ENCODE assay signal across 9 mouse cellular contexts in the genomic region with DNA sequence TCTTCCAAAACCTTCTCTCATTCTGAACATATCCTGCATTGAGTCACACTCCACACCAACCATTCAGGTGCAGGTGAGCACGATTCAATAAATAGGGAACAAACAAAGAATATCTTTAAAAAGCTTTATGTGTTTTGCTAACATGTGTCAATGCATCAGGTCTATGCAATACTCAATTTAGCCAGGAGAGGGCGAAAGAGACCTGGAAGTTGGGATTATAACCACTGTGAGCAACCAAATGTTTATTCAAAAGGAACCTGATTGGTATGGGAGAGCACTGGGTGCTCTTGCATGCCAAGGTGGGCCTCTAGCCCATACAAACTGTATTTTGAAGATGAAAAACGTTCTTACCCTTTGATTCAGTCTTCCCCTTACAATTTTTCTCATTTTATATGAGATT. TPM values are rescaled to one million over a fixed set of nuclear protein-coding genes. Genes with fewer than 3 reads are reported as not detected.
DNase-seq lines count a peak whose midpoint lies in the region; ATAC-seq and TF ChIP-seq lines count a peak whose summit lies in the region.
"Had no signal": no experiment of that assay in that cellular context is flagged by ENCODE, and none has a peak within 500 bp of the region (broad histone marks: within the 10 kb centered on the region; RNA-seq: fewer than 3 reads in every experiment).

No protein-coding gene starts in this region.

- no peaks in the 10 kb centered on the region for H3K9me3 ChIP-seq in forebrain, embryonic 10.5 days
- H3K9me3 ChIP-seq in forebrain, embryonic 15.5 days = no peaks in the 10 kb centered on the region
- no peaks in the 10 kb centered on the region for H3K9me3 ChIP-seq in forebrain, embryonic 16.5 days (ENCODE audit: control insufficient read depth, low read length)
- H3K9me3 ChIP-seq: liver, embryonic 13.5 days had no signal

- no peak overlapping the region for H3K9ac ChIP-seq in forebrain, embryonic 15.5 days (replicated peaks)
- H3K9ac ChIP-seq in forebrain, embryonic 16.5 days (replicated peaks; ENCODE audit: low read depth, low read length) = no peak overlapping the region
- H3K9ac ChIP-seq: liver, embryonic 13.5 days had no signal

- no peak overlapping the region for H3K27ac ChIP-seq in forebrain, embryonic 10.5 days
- no peak overlapping the region for H3K27ac ChIP-seq in forebrain, embryonic 15.5 days (replicated peaks)
- no peak overlapping the region for H3K27ac ChIP-seq in forebrain, embryonic 16.5 days (ENCODE audit: low read length)
- no peak overlapping the region for H3K27ac ChIP-seq in spleen, adult 2 months (ENCODE audit: insufficient read depth, low read length)
- H3K27ac ChIP-seq: liver, embryonic 13.5 days had no signal

- no peak for TF ChIP-seq POLR2A in brain, embryonic 14.5 days (IDR thresholded peaks at IDR 0.05; ENCODE audit: borderline replicate concordance, extremely low read depth, insufficient read depth, insufficient read length, poor library complexity, severe bottlenecking)
- TF ChIP-seq POLR2A in spleen, adult 2 months (IDR thresholded peaks at IDR 0.05; ENCODE audit: low read depth, low read length) = no peak

- no peak for ATAC-seq in forebrain, embryonic 15.5 days (replicated peaks)
- 0 out of 2 replicates have a peak, but pooled peaks have one; percentile 30 for ATAC-seq in forebrain, embryonic 16.5 days

- H3K27me3 ChIP-seq in forebrain, embryonic 10.5 days (ENCODE audit: poor library complexity, severe bottlenecking) = no peaks in the 10 kb centered on the region
- no peaks in the 10 kb centered on the region for H3K27me3 ChIP-seq in forebrain, embryonic 15.5 days
- no peaks in the 10 kb centered on the region for H3K27me3 ChIP-seq in forebrain, embryonic 16.5 days (replicated peaks; ENCODE audit: control insufficient read depth, insufficient read depth, low read length)
- H3K27me3 ChIP-seq in spleen, adult 2 months (ENCODE audit: control insufficient read depth, insufficient read depth, low read length) = no peaks in the 10 kb centered on the region
- H3K27me3 ChIP-seq: liver, embryonic 13.5 days had no signal

- H3K4me3 ChIP-seq in forebrain, embryonic 10.5 days = no peak overlapping the region
- H3K4me3 ChIP-seq in forebrain, embryonic 15.5 days = no peak overlapping the region
- no peak overlapping the region for H3K4me3 ChIP-seq in forebrain, embryonic 16.5 days (replicated peaks; ENCODE audit: low read length)
- H3K4me3 ChIP-seq in spleen, adult 2 months (ENCODE audit: extremely low read depth, insufficient read depth, insufficient read length) = no peak overlapping the region
- H3K4me3 ChIP-seq: liver, embryonic 13.5 days had no signal

- 5% methylated on average over 3 of the region's 3 CpGs for WGBS in forebrain, embryonic 10.5 days
- 5% methylated on average over 3 of the region's 3 CpGs for WGBS in forebrain, embryonic 15.5 days
- WGBS in forebrain, embryonic 16.5 days = 5% methylated on average over 3 of the region's 3 CpGs
- 5% methylated on average over 3 of the region's 3 CpGs for WGBS in spleen, adult 2 months

- no peaks in the 10 kb centered on the region for H3K36me3 ChIP-seq in forebrain, embryonic 10.5 days (replicated peaks)
- H3K36me3 ChIP-seq in forebrain, embryonic 15.5 days = no peaks in the 10 kb centered on the region
- no peaks in the 10 kb centered on the region for H3K36me3 ChIP-seq in forebrain, embryonic 16.5 days (ENCODE audit: control insufficient read depth, insufficient read depth)
- no peaks in the 10 kb centered on the region for H3K36me3 ChIP-seq in spleen, adult 2 months (ENCODE audit: control insufficient read depth, insufficient read depth, low read length)
- H3K36me3 ChIP-seq: liver, embryonic 13.5 days had no signal

- peak; percentile 22 for DNase-seq in forebrain, embryonic 10.5 days (ENCODE audit: extremely low spot score, low spot score)
- peak; percentile 79 for DNase-seq in CD4-positive, CD25-positive, alpha-beta regulatory T cell, adult 2 months (ENCODE audit: low read depth, low spot score)
- peak; percentile 76 for DNase-seq in brain, embryonic 14.5 days (ENCODE audit: low read depth)
- peak; percentile 71 for DNase-seq in kidney, postnatal 14 days
- peak; percentile 15 to 66 for DNase-seq in lung, adult 18-20 months
- DNase-seq in spleen, adult 2 months (ENCODE audit: low read depth in 1 of 2, low spot score in 2 of 2) = peak; percentile 5 to 32
- DNase-seq: liver, embryonic 13.5 days had no signal

- no peak overlapping the region for H3K4me2 ChIP-seq in forebrain, embryonic 15.5 days (replicated peaks)
- H3K4me2 ChIP-seq in forebrain, embryonic 16.5 days (ENCODE audit: low read length) = no peak overlapping the region
- H3K4me2 ChIP-seq: liver, embryonic 13.5 days had no signal

- TF ChIP-seq CTCF in brain, embryonic 14.5 days (IDR thresholded peaks at IDR 0.05; ENCODE audit: borderline replicate concordance, extremely low read depth, insufficient read depth, insufficient read length) = peak; percentile 53; the same call in 1 of the 2 replicates
- no peak for TF ChIP-seq CTCF in spleen, adult 2 months (IDR thresholded peaks at IDR 0.05; ENCODE audit: extremely low read depth, insufficient read depth, insufficient read length, insufficient replicate concordance)

- H3K4me1 ChIP-seq in forebrain, embryonic 10.5 days = 0 out of 2 replicates have a peak, but pooled peaks cover 10% of the 10 kb centered on the region
- no peaks in the 10 kb centered on the region for H3K4me1 ChIP-seq in forebrain, embryonic 15.5 days
- H3K4me1 ChIP-seq in forebrain, embryonic 16.5 days (replicated peaks; ENCODE audit: control insufficient read depth, insufficient read depth, low read length) = no peaks in the 10 kb centered on the region
- H3K4me1 ChIP-seq in spleen, adult 2 months (ENCODE audit: control insufficient read depth, insufficient read depth, insufficient read length) = no peaks in the 10 kb centered on the region
- H3K4me1 ChIP-seq: liver, embryonic 13.5 days had no signal

RNA-seq across cellular contexts. Expression of a gene that starts 1.8 kb away (rescaled TPM):
- not detected in 2 replicates for polyA plus RNA-seq in forebrain, embryonic 10.5 days (2016; fragmentation: Nextera tagmentation; extraction: Ambion mirVana)
- polyA plus RNA-seq in forebrain, embryonic 15.5 days (2015; fragmentation: Nextera tagmentation; extraction: Ambion mirVana) = not detected in 2 replicates
- polyA plus RNA-seq in brain, embryonic 14.5 days (2012; rRNA removed) = 0.25 TPM in 1 of 2 replicates, not detected in the other
- polyA plus RNA-seq in forebrain, embryonic 16.5 days (2015; fragmentation: Nextera tagmentation; extraction: Ambion mirVana) = not detected in 2 replicates
- not detected in 2 replicates for polyA plus RNA-seq in spleen, adult 2 months (2012; rRNA removed)
- polyA plus RNA-seq: liver, embryonic 13.5 days had no signal

RNA-seq across cellular contexts. Expression of a gene that starts 2.7 kb away (rescaled TPM):
- 23.0 and 26.4 TPM in 2 replicates for polyA plus RNA-seq in forebrain, embryonic 10.5 days (2016; fragmentation: Nextera tagmentation; extraction: Ambion mirVana)
- polyA plus RNA-seq in forebrain, embryonic 15.5 days (2015; fragmentation: Nextera tagmentation; extraction: Ambion mirVana) = 102 and 118 TPM in 2 replicates
- 146 and 171 TPM in 2 replicates for polyA plus RNA-seq in brain, embryonic 14.5 days (2012; rRNA removed)
- polyA plus RNA-seq in forebrain, embryonic 16.5 days (2015; fragmentation: Nextera tagmentation; extraction: Ambion mirVana) = 87.0 and 116 TPM in 2 replicates
- polyA plus RNA-seq in spleen, adult 2 months (2012; rRNA removed) = 16.2 and 18.7 TPM in 2 replicates

RNA-seq across cellular contexts. Expression of a gene that starts 32.9 kb away (rescaled TPM):
- polyA plus RNA-seq in forebrain, embryonic 10.5 days (2016; fragmentation: Nextera tagmentation; extraction: Ambion mirVana) = 39.4 and 41.0 TPM in 2 replicates
- 152 and 162 TPM in 2 replicates for polyA plus RNA-seq in forebrain, embryonic 15.5 days (2015; fragmentation: Nextera tagmentation; extraction: Ambion mirVana)
- 286 and 338 TPM in 2 replicates for polyA plus RNA-seq in brain, embryonic 14.5 days (2012; rRNA removed)
- polyA plus RNA-seq in forebrain, embryonic 16.5 days (2015; fragmentation: Nextera tagmentation; extraction: Ambion mirVana) = 146 and 154 TPM in 2 replicates
- polyA plus RNA-seq in spleen, adult 2 months (2012; rRNA removed) = 42.7 and 52.7 TPM in 2 replicates

RNA-seq across cellular contexts. Expression of a gene that starts 59.6 kb away (rescaled TPM):
- polyA plus RNA-seq in forebrain, embryonic 10.5 days (2016; fragmentation: Nextera tagmentation; extraction: Ambion mirVana) = 38.5 and 42.3 TPM in 2 replicates
- 126 and 130 TPM in 2 replicates for polyA plus RNA-seq in forebrain, embryonic 15.5 days (2015; fragmentation: Nextera tagmentation; extraction: Ambion mirVana)
- 347 and 365 TPM in 2 replicates for polyA plus RNA-seq in brain, embryonic 14.5 days (2012; rRNA removed)
- polyA plus RNA-seq in forebrain, embryonic 16.5 days (2015; fragmentation: Nextera tagmentation; extraction: Ambion mirVana) = 112 and 119 TPM in 2 replicates
- polyA plus RNA-seq in spleen, adult 2 months (2012; rRNA removed) = 38.2 and 50.0 TPM in 2 replicates

Comparison
In these comparisons a context has a peak if more than half of its experiments do, and no peak if none do; other contexts are left out.
1. DNase-seq: peak in every context shown above with its lines; median percentile 79 in CD4-positive, CD25-positive, alpha-beta regulatory T cell, adult 2 months; 76 in brain, embryonic 14.5 days; 71 in kidney, postnatal 14 days; 40 in lung, adult 18-20 months; 22 in forebrain, embryonic 10.5 days; 18 in spleen, adult 2 months.